9 mouse cellular contexts compared by ENCODE assay signal in genomic region chr10:124349300-124349699, GRCm38 (mm10).
DNase-seq lines count a peak whose midpoint lies in the region; ATAC-seq lines count a peak whose summit lies in the region.
"Had no signal": no experiment of that assay in that cellular context is flagged by ENCODE, and none has a peak within 500 bp of the region (broad histone marks: within the 10 kb centered on the region; RNA-seq: fewer than 3 reads in every experiment).

No protein-coding gene starts in this region.

- peak; percentile 8 to 23 for DNase-seq in left cerebral cortex, postnatal 14 days (ENCODE audit: low spot score in 2 of 2)
- no peak for DNase-seq in left cerebral cortex, postnatal 36 days (ENCODE audit: low spot score in 2 of 2)
- peak; percentile 63 to 88 for DNase-seq in adrenal gland, adult (ENCODE audit: inconsistent age in 2 of 2, low spot score in 1 of 2)
- DNase-seq in embryo, embryonic 11.5 days (ENCODE audit: low read depth, low spot score): peak; percentile 8
- DNase-seq in spleen, postnatal 4 days (ENCODE audit: low spot score in 2 of 2): no peak
- no peak for DNase-seq in spleen, adult 12 weeks (ENCODE audit: low spot score)

- intact Hi-C loops in left cerebral cortex, postnatal 14 days (cut with DNase I): no loop called here
- intact Hi-C loops in left cerebral cortex, postnatal 36 days (cut with DNase I): no loop called here

- no peaks in the 10 kb centered on the region for H3K4me1 ChIP-seq in intestine, embryonic 15.5 days (replicated peaks)
- H3K4me1 ChIP-seq: neural tube, embryonic 12.5 days had no signal

- WGBS in intestine, embryonic 15.5 days: 46% methylated on average over 2 of the region's 2 CpGs

- no peaks in the 10 kb centered on the region for H3K9me3 ChIP-seq in intestine, embryonic 15.5 days
- H3K9me3 ChIP-seq: neural tube, embryonic 12.5 days had no signal

- no peaks in the 10 kb centered on the region for H3K36me3 ChIP-seq in intestine, embryonic 15.5 days
- H3K36me3 ChIP-seq: neural tube, embryonic 12.5 days had no signal

- H3K4me3 ChIP-seq in intestine, embryonic 15.5 days (replicated peaks): no peak overlapping the region
- H3K4me3 ChIP-seq: neural tube, embryonic 12.5 days had no signal

- no peak overlapping the region for H3K9ac ChIP-seq in intestine, embryonic 15.5 days
- H3K9ac ChIP-seq: neural tube, embryonic 12.5 days had no signal

- H3K4me2 ChIP-seq in intestine, embryonic 15.5 days (replicated peaks): no peak overlapping the region
- H3K4me2 ChIP-seq: neural tube, embryonic 12.5 days had no signal

- H3K27ac ChIP-seq in intestine, embryonic 15.5 days: no peak overlapping the region
- H3K27ac ChIP-seq: neural tube, embryonic 12.5 days had no signal

- H3K27me3 ChIP-seq in intestine, embryonic 15.5 days (replicated peaks): no peaks in the 10 kb centered on the region
- H3K27me3 ChIP-seq: neural tube, embryonic 12.5 days had no signal

- ATAC-seq in intestine, embryonic 15.5 days: peak; percentile 71
- ATAC-seq in granulocyte monocyte progenitor cell, adult 5-6 weeks (replicated peaks; ENCODE audit: poor library complexity, severe bottlenecking): no peak; the same call in 1 of the 2 replicates

Comparison
In these comparisons a context has a peak if more than half of its experiments do, and no peak if none do; other contexts are left out.
1. DNase-seq: peak in left cerebral cortex, postnatal 14 days (2 of 2), adrenal gland, adult (2 of 2) and embryo, embryonic 11.5 days (single experiment); none in left cerebral cortex, postnatal 36 days (0 of 2), spleen, postnatal 4 days (0 of 2) and spleen, adult 12 weeks (single experiment).